Mouse (Mus musculus) testis, adult 2 months (tissue): Measurements from ENCODE around the gene D430041D05Rik. TPM values are rescaled to one million over a fixed set of nuclear protein-coding genes. Genes with fewer than 3 reads are reported as not detected.

Source experiments
- H3K27ac ChIP-seq: fragments of 200-500 bp; 2 replicates; pipeline ENCODE4 v1.5.1; 2012; ENCODE audit warnings: low read depth, low read length; ENCODE audit not compliant: control insufficient read depth, insufficient read depth
- H3K27me3 ChIP-seq: fragments of 200-500 bp; 2 replicates; pipeline ENCODE4 v1.6.1; 2012; ENCODE audit warnings: mild to moderate bottlenecking, low read length, moderate library complexity; ENCODE audit not compliant: control insufficient read depth, insufficient read depth
- H3K36me3 ChIP-seq: fragments of 200-500 bp; 2 replicates; pipeline ENCODE4 v1.6.1; 2012; ENCODE audit warnings: mild to moderate bottlenecking, low read length; ENCODE audit not compliant: control insufficient read depth, insufficient read depth
- H3K4me1 ChIP-seq: fragments of 200-500 bp; 2 replicates; pipeline ENCODE4 v1.6.1; 2012; ENCODE audit warnings: low read length; ENCODE audit not compliant: control insufficient read depth, insufficient read depth
- H3K4me3 ChIP-seq: fragments of 200-500 bp; 2 replicates; pipeline ENCODE4 v1.5.1; 2012; ENCODE audit warnings: low read depth, mild to moderate bottlenecking, low read length, moderate library complexity, mixed read lengths; ENCODE audit not compliant: control insufficient read depth
- CTCF ChIP-seq: fragments of 200-500 bp; IDR thresholded peaks from 2 replicates; pipeline ENCODE4 v1.5.1; 2012; ENCODE audit warnings: low read depth, mild to moderate bottlenecking, inconsistent platforms, low read length, moderate library complexity; ENCODE audit not compliant: control insufficient read depth, insufficient read depth, insufficient replicate concordance
- POLR2A ChIP-seq: fragments of 200-500 bp; IDR thresholded peaks from 2 replicates; pipeline ENCODE4 v1.6.1; 2012; ENCODE audit warnings: low read depth, mild to moderate bottlenecking, inconsistent platforms, low read length, moderate library complexity; ENCODE audit not compliant: control insufficient read depth
- polyA plus RNA-seq: library from polyadenylated mRNA; depleted of rRNA; stranded (reverse); fragments of >200 nt; gene quantifications from 2 replicates; pipeline ENCODE4 v1.2.3, GENCODE M21; 2012

The D430041D05Rik gene
- polyA plus RNA-seq, 1 experiment = 0.27 TPM

DNA sequence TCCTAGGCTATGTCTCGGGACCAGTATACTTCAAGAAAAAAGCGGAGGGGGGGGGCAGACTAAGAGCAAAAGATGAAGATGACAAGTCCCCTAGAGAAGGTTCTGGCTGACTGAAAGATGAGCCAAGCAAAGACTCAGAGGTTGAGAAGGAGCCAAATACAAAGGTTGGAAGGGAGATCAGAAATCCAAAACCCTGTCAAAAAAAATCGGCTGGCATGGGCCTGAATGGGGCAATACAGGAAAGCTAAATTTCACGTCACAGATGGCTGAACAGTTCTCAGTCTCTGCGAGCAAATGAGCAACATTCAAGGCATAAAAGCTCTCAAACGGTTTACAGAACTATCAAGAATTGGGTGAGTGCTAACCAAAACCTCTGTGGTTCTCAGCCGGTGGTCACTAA is 2.5 kb downstream of the D430041D05Rik start:
- H3K4me3 ChIP-seq = no peak overlapping the region
- peaks cover 13% of the 10 kb centered on the region for H3K4me1 ChIP-seq
- H3K27ac ChIP-seq = no peak overlapping the region
- H3K36me3 ChIP-seq = no peaks in the 10 kb centered on the region
- no peaks in the 10 kb centered on the region; the same call in 1 of the 2 replicates for H3K27me3 ChIP-seq
- TF ChIP-seq POLR2A = no peak
- no peak for TF ChIP-seq CTCF

GRCm38 (mm10) chr2:104407913-104408312 is 2.9 kb downstream of the D430041D05Rik start:
- Histone ChIP-seq H3K27ac (no peak overlapping the region), H3K36me3 (no peaks in the 10 kb centered on the region), H3K4me1 (peaks cover 13% of the 10 kb centered on the region), H3K27me3 (no peaks in the 10 kb centered on the region; the same call in 1 of the 2 replicates), H3K4me3 (no peak overlapping the region)
- TF ChIP-seq POLR2A (no peak), CTCF (no peak)

- Histone ChIP-seq H3K36me3 (no peaks in the 10 kb centered on the region), H3K27me3 (no peaks in the 10 kb centered on the region), H3K27ac (no peak overlapping the region), H3K4me1 (no peaks in the 10 kb centered on the region), H3K4me3 (no peak overlapping the region)
- no peak for TF ChIP-seq POLR2A
- no peak for TF ChIP-seq CTCF
Observed at GRCm38 (mm10) chr2:104404036-104404435, 6.8 kb downstream of the D430041D05Rik start.

DNA sequence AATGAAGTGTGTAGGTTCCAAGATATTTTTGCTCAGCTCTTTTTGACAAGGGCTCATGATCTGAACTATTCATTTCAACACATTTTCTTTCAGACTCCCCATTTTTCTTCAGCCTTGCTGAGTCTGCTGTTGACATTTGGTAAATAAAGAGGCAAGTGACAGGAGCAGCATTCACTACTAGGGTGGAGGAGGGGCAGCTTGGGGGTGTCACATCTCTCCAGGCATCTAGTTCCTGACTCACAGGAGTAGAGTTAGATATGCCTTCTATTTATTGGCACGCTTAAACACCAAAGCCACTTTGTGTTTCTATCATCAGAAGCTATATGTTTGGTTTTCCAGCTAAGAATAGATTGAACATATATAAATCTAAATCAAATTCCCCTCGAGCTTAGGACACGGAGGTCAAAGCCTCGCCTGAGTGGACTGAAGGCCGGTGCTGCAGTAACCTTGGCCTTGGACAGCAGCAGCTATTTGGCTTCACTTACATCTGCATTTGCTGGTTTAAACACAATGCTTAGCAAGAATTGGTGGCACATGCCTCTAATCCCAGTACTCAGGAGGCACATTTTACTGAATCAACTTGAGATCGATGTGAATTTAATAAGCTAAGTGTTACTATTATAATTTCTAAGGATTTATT is 12.0 kb downstream of the D430041D05Rik start:
- no peak for TF ChIP-seq CTCF
- no peak for TF ChIP-seq POLR2A
- H3K4me3 ChIP-seq = no peak overlapping the region
- no peaks in the 10 kb centered on the region for H3K27me3 ChIP-seq
- no peaks in the 10 kb centered on the region for H3K36me3 ChIP-seq
- H3K27ac ChIP-seq = no peak overlapping the region
- H3K4me1 ChIP-seq = peaks cover 3% of the 10 kb centered on the region; the same call in 1 of the 2 replicates

GRCm38 (mm10) chr2:104395961-104396360 is 14.9 kb downstream of the D430041D05Rik start:
- Histone ChIP-seq H3K4me3 (no peak overlapping the region), H3K27ac (no peak overlapping the region), H3K36me3 (no peaks in the 10 kb centered on the region), H3K27me3 (no peaks in the 10 kb centered on the region), H3K4me1 (peaks cover 3% of the 10 kb centered on the region; the same call in 1 of the 2 replicates)
- TF ChIP-seq POLR2A (no peak), CTCF (no peak)

- H3K27me3 ChIP-seq = no peaks in the 10 kb centered on the region
- H3K4me3 ChIP-seq = no peak overlapping the region
- TF ChIP-seq POLR2A (no peak), CTCF (no peak)
- H3K27ac ChIP-seq = no peak overlapping the region
- H3K4me1 ChIP-seq = peaks cover 3% of the 10 kb centered on the region; the same call in 1 of the 2 replicates
- no peaks in the 10 kb centered on the region for H3K36me3 ChIP-seq
Observed at GRCm38 (mm10) chr2:104394769-104395168, 16.0 kb downstream of the D430041D05Rik start.

DNA sequence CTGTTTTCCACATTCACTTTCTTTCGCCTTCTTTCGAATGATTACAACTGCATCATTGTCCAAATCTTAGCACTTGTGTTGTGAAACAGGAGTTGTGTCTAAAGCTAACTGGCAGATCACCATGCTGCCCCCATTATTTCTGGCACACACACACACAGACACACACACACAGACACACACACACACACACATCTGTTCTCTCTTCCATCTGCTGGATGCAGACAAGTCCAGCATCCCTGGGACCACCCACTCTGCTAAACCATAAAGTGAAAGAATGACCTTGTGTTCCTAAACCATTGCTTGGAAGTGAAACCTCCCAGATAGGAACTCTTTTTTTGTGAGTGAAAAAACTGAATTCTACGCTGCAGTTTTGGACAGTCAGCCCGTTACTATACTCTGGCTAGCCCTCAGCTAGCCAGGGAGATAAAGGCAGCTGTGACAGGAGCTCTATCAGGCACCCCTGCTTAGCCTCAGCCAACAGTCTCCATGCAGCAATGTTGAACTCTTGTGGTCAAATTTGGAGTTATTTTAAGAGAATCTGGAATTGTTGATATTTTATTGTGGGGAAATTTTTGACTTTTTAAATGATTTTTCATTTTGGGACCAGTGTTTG is 18.0 kb downstream of the D430041D05Rik start:
- TF ChIP-seq CTCF = no peak
- TF ChIP-seq POLR2A = no peak
- Histone ChIP-seq H3K27me3 (no peaks in the 10 kb centered on the region), H3K4me3 (no peak overlapping the region), H3K27ac (no peak overlapping the region), H3K36me3 (no peaks in the 10 kb centered on the region), H3K4me1 (peaks cover 3% of the 10 kb centered on the region; the same call in 1 of the 2 replicates)
